Mouse (Mus musculus): ENCODE data around the gene Magi3.

Gene Magi3

GRCm38 (mm10) chr3:104189823-104190222 lies 30.4 kb downstream of the Magi3 start:
- DNase-seq (ENCODE audit: low read depth, low spot score), result no peak

GRCm38 (mm10) chr3:104189234-104189633 lies 30.9 kb downstream of the Magi3 start:
- no peak for DNase-seq (ENCODE audit: low read depth, low spot score)

DNA sequence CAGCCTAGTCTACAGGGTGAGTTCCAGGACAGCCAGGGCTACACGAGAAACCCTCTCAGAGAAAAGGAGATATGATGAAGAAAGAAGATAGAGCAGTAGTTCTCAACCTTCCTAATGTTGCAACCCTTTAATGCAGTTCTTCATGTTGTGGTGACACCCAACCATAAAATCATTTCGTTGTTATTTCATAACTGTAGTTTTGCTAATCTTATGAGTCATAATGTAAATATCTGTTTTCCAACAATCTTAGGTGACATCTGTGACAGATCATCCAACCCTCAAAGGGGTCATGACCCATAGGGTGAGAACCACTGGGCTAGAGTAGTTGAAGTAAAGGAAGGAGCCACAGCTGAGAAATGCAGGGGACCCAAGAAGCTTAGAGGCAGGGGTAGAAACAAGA lies 35.9 kb downstream of the Magi3 start:
- no peak for DNase-seq (ENCODE audit: low read depth, low spot score)

DNA sequence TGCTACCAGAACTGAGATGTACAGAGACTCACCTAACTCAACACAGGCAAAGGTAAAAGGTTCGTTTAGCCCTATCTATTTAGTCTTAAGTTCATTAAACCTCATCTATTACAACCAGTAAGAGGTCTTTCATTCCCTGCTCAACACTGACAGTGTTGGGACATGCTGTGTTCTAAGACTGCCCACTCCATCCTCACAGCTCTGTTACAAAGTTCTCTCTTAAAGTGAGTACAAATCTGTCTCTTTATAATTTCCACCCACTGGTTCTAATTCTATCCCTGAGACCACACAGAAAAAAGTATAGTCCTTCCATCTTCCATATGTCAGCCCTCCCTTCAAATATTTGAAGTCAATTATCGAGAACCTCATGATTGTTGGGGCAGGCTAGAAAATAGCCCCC lies 36.5 kb downstream of the Magi3 start:
- no peak for DNase-seq (ENCODE audit: low read depth, low spot score)

DNA sequence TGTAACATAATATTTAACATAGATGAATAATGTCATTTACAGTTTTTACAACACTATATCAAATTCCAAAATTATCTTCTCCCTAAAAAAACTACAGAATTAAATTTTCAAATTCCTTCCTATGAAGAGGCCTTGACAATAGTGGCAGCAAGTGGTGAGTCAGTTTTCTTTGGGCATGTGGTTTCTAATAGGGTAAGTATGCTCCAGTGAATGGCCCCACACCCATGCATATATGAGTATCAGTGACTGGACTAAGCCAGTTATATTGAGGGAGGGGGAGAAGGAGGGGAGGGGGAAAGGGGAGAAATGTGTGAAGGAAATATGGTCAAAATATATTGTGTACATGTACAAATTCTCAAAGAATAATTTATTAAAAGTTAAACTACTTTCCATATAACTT lies 37.5 kb downstream of the Magi3 start:
- DNase-seq (ENCODE audit: low read depth, low spot score), result no peak

DNA sequence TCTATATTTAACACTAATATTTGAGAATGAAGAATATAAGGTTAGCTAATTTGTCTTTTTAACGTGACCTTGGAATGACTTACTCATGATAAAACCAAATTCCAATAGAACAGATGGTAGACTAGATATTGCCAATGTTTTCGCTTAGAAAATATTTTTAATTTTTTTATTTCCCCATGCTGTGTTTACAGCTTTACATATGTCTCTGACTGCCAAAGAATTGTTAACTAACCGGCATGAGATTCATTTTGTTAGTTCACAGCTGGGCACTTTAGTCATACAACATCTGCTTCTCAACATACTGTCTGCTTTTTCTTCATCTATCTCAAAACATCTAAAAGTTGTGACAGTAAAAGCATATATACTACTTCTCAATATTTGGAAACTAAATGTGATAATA lies 58.8 kb downstream of the Magi3 start:
- no peak for DNase-seq (ENCODE audit: low read depth, low spot score)

DNA sequence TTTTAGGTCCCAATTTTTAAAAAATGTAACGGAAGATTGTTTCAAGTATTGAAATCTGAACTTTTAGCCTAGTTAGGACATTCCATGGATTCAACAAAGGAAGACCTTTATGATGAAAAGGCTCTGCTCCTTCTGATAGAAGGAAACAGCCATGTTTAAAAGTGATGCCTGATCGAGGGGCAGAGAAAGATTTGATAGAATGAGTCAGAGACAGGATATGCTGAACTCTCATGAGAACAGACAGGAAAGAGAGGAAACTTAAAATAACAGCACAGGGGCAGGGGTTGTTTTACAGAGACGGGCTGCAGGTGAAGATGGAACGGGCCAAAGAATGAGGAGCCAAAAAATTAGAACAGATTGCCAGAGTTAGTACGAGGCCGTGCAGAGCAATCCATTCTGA lies 59.6 kb downstream of the Magi3 start:
- no peak for DNase-seq (ENCODE audit: low read depth, low spot score)

- DNase-seq (ENCODE audit: low read depth, low spot score), result no peak
Observed at GRCm38 (mm10) chr3:104150146-104150545, 70.0 kb downstream of the Magi3 start.

DNA sequence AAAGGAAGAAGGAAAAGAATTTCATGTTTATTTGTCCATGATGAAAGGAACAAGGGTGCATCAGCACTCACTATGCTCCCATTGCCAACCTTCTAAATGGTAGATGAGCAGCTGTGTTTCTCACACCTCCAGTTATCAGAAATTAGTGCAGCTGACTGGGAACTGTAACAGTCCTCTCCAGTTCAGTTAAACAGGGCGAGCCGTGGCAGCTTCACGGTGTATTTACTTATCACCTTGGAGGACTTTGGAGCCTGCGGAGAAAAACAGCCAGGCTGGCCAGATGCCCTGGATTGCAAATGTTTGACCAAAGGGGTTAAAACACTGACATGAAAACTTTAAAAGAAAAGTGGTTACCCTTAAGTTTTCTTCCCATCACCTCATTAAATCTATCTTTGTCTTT lies 77.8 kb downstream of the Magi3 start:
- no peak for DNase-seq (ENCODE audit: low read depth, low spot score)

- no peak for DNase-seq (ENCODE audit: low read depth, low spot score)
Observed at GRCm38 (mm10) chr3:104138953-104139450, 81.2 kb downstream of the Magi3 start.

- no peak for DNase-seq (ENCODE audit: low read depth, low spot score)
Observed at GRCm38 (mm10) chr3:104125628-104126027, 94.5 kb downstream of the Magi3 start.

DNA sequence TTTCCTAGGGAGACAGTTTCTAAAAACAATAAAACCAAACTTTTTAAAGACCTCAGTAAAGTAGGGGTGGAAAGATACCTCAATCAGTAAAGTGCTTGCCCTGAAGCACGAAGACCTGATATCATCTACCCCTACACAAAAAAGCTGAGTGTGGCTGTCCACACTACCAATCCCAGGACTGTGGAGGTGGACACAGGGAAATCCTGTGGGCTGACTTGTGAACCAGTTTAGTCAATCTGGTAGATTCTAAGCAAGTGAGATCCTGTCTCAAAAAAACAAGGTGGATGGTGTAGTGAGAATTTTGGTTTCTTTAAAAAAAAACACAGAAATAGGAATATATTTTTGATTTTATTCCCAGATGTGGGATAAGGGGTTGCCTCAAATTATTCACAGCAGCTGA lies 96.3 kb downstream of the Magi3 start:
- no peak for DNase-seq (ENCODE audit: low read depth, low spot score)

GRCm38 (mm10) chr3:104109478-104109877 lies 110.7 kb downstream of the Magi3 start:
- no peak for DNase-seq (ENCODE audit: low read depth, low spot score)

GRCm38 (mm10) chr3:104104942-104105341 lies 115.2 kb downstream of the Magi3 start:
- peak; percentile 45 for DNase-seq (ENCODE audit: low read depth, low spot score)

DNA sequence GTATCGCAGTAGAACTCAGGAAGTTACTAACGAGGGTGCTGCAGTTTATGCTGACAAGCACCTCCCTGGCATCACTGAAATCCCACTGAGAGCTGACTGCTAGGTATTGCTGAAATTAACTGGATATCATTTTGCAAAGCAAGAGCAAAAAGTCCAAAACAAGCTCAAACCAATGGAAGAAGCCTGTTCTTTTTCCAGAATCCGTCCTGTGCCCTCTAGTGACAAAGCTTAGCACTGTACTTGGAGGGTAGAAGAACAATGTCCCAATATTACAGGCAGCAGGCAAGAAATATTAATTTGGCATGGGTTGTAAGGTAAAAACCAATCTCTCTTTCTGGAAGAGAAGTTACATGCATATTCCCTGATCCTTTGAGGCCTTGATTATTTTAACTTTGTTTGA lies 118.5 kb downstream of the Magi3 start:
- DNase-seq (ENCODE audit: low read depth, low spot score), result no peak

DNA sequence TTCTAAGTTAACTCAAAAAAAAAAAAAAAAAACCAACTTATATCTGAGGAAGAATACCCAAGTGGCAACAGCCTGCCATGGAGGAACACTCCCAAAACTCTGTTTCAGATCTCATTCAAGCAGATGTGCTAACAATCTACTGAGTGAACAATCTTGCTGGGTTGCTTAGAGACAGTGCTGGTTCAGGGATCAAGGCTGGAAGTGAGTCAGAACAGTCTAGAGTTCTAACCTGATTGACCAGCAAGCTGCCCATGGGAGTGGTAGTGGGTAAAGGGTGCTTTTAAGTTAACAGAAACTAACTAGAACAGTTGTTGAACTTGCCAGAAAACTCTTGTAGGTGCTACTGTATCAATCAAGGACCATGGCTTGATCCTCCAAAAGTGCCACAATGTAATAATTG lies 118.9 kb downstream of the Magi3 start:
- no peak for DNase-seq (ENCODE audit: low read depth, low spot score)

DNA sequence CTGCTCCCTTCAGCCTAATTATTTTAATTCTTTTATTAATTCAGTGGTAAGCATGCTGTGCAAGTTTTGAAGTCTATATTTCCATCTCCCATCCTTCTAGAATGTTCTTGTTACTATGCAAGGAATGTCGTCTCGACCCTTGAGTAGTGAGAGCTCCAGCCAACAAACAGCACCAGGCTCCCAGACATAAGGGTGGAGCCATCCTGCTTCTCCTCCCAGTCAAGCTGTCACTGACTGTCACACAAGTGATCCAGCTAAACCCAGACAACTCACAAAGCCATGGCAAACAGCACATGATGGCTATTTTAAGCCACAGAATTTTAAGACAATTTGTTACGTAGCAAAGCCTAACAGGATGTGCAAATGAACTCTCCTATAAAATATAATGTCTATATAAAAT lies 124.2 kb downstream of the Magi3 start:
- DNase-seq (ENCODE audit: low read depth, low spot score), result no peak

- DNase-seq (ENCODE audit: low read depth, low spot score), result peak; percentile 5
Observed at GRCm38 (mm10) chr3:104094646-104095045, 125.5 kb downstream of the Magi3 start.

DNA sequence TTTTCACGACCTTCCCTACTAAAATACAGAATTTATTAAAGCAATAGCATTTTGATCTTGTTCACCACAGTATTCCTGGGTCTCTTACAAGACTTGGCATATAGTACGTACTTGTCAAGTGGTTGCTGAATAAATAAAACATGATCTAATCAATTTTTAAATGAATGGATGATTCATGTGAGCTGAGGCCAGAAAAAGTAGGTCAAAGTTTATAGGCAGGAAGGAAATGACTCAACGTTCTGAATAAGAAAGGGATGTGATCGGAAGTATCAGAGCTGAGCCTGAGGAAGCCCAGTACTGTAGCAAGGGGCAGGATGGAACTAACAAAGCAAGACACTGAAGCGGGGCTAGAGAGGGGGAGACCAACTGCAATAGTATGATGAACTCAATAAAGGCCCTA lies 127.4 kb downstream of the Magi3 start:
- no peak for DNase-seq (ENCODE audit: low read depth, low spot score)

GRCm38 (mm10) chr3:104082031-104082430 lies 138.1 kb downstream of the Magi3 start:
- no peak for DNase-seq (ENCODE audit: low read depth, low spot score)

- no peak for DNase-seq (ENCODE audit: low read depth, low spot score)
Observed at GRCm38 (mm10) chr3:104078725-104079124, 141.4 kb downstream of the Magi3 start.

DNA sequence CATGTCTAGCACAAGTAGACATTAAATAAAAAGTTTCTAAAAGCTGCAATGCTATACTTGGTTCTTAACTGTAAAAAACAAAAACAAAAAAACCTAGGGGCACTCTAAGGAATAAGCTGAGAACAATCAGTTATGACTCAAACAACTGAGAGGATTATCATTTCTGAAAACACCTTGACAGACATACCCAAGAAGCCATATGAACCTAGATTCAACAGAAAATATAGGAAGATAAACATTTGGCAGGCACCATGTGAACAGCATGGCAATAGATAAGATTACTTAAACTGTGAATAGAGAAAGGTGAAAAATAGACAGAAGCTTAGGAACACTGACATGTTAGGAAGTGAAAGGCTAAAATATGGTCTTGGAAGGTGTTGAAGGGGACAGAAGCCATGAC lies 150.8 kb downstream of the Magi3 start:
- no peak for DNase-seq (ENCODE audit: low read depth, low spot score)

GRCm38 (mm10) chr3:104059001-104059622 lies 161.1 kb downstream of the Magi3 start:
- peak; percentile 19 for DNase-seq (ENCODE audit: low read depth, low spot score)

DNA sequence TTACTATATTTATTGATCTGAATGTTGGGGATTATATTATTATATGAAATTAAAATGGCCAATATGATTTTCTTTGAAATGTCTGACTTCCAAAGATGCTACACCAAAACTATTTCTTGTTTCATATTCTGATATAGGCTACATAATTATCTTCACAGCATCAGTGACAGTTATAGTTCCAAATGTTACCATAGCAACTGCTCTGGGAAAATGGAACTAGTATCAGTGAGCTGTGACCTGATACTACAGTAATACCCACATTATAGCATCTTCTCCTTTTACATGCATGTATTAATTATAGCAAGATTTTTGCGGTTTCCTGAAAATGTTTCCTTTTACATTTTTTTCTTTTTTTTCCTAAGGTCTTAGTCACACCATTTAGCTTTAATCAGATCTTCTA lies 187.4 kb downstream of the Magi3 start:
- DNase-seq (ENCODE audit: low read depth, low spot score), result no peak

Data from mesoderm, embryonic 11.5 days (tissue).